Mouse (Mus musculus) induced T-regulatory cell, adult 2 months (primary cell): ENCODE measurements at regions not wholly inside any gene's neighbourhood (a gene's known extent, or its start where the extent isn't known, plus 50 kb on each side); places are given as distances from the start of the nearest gene placed in this dataset.
"Not testable (repeated sequence)": the region's sequence is repeated elsewhere in the genome, so short reads cannot be mapped to it uniquely, and the experiment has no call there.

ENCODE experiments used
- DNase-seq: peaks from one replicate; pipeline ENCODE4 v3.0.0-alpha.2; 2012; ENCODE audit warnings: low read depth

- DNase-seq: no peak
These were observed 274.1 kb downstream of the Rpia start for GRCm38 (mm10) chr6:70517932-70518331.

GRCm38 (mm10) chr6:70468623-70469479 lies 323.2 kb downstream of the Rpia start:
- peak; percentile 1 for DNase-seq

DNA sequence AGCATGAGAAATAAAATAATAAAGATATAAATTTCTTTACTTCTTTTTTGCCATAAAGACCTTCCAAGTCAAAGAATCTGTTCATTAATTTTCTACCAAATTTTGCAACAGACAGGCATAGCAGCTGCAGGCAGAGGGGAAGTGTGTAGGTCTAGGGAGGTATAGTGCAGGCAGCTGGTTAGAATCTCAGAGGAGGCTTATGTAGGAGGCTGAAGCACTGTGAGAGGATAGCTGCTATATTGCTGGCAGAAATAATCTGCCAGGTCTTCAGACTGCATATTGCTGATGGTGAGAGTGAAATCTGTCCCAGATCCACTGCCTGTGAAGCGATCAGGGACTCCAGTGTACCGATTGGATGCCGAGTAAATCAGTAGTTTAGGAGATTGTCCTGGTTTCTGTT lies 334.8 kb downstream of the Rpia start:
- DNase-seq: no peak

DNA sequence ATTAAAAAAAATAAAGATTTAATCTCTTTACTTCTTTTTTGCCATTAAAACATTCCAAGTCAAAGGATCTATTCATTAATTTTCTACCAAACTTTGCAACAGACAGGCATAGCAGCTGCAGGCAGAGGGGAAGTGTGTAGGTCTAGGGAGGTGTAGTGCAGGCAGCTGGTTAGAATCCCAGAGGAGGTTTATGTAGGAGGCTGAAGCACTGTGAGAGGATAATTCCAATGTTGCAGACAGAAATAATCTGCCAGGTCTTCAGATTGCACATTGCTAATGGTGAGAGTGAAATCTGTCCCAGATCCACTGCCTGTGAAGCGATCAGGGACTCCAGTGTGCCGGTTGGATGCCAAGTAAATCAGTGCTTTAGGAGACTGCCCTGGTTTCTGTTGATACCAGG lies 357.3 kb downstream of the Rpia start:
- not testable (repeated sequence) for DNase-seq

- not testable (repeated sequence) for DNase-seq
These were observed 385.7 kb downstream of the Rpia start for GRCm38 (mm10) chr6:70406290-70406689.

DNA sequence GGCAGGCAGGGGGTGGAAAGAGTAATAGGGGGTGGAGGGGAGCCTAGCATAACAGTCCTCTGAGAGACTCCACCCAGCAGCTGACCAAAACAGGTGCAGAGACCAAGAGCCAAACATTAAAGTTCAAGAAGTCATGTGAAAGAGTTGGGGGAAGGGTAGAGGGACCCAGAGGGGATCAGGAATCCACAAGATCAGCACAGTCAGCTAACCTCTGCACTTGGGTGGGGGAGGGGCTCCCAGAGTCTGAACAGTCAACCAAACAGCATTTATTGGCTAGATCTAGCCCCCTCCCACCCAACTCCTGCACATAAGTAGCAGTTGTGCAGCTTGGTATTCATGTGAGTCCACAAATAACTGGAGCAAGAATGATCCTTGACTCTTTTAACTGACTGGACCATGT lies 402.2 kb downstream of the Rpia start:
- not testable (repeated sequence) for DNase-seq

DNA sequence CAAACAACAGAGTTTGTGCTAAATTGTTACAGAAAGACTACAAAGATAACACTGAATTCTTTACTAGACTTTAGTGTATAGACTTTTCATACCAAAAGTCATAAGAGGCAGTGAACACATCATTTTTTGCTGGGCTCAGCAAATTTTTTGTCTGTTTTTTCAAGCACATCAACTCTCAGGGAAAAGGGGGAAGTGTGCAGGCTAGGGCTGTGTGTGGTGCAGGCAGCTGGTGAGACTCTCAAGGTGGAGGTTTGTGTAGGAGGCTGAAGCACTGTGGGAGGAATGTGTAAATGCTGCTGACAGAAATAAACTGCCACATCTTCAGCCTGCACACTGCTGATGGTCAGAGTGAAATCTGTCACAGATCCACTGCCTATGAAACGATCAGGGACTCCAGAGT lies 405.6 kb downstream of the Rpia start:
- DNase-seq: not testable (repeated sequence)

GRCm38 (mm10) chr6:70379339-70379738 lies 412.7 kb downstream of the Rpia start:
- not testable (repeated sequence) for DNase-seq

DNA sequence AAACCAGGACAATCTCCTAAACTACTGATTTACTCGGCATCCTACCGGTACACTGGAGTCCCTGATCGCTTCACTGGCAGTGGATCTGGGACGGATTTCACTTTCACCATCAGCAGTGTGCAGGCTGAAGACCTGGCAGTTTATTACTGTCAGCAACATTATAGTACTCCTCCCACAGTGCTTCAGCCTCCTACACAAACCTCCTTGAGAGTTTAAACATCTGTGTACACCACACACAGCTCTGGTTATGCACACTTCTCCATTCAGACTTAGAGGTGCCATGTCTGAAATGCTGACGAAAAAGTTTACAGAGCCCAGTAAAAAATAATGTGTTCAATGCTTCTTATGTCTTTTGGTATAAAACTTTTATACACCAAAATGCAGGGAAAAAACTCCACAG lies 420.2 kb downstream of the Rpia start:
- DNase-seq: not testable (repeated sequence)

DNA sequence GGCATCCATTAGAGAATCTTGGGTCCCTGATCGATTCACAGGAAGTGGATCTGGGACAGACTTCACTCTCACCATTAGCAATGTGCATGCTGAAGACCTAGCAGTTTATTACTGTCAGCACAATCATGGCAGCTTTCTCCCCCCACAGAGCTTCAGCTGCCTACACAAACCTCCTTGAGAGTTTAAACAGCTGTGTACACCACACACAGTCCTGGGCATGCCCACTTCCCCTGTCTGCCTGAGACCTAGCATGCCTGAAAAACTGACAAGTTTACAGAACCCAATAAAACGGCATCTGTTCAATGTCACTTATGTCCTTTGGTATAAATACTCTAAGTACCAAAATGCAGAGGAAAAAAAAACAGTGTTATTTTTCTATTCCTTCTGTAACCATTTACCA lies 435.7 kb downstream of the Rpia start:
- no peak for DNase-seq

- DNase-seq: peak; percentile 1
These were observed 449.9 kb downstream of the Rpia start for GRCm38 (mm10) chr6:70342147-70342546.

- not testable (repeated sequence) for DNase-seq
These were observed 451.3 kb downstream of the Rpia start for GRCm38 (mm10) chr6:70340691-70341090.

DNA sequence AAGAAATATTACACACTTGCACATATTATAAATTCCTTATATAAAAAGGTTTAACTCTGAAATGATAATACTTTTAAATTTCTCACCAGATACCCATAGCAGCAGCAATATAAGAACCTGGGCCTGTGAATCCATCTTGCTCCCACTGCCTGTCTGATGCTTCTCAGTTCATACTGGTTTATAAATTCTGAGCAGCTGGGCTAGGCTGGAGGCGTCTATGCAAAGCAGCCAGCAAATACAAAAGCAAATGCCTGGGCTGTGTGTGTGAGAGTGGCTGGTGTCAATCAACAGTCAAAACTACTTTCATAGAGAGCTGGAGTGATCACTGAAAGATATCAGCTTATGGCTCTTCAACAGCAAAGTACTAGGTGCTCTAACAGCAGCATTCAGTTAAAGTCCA lies 476.7 kb downstream of the Rpia start:
- no peak for DNase-seq

- not testable (repeated sequence) for DNase-seq
These were observed 477.4 kb downstream of the Rpia start for GRCm38 (mm10) chr6:70314667-70315066.

DNA sequence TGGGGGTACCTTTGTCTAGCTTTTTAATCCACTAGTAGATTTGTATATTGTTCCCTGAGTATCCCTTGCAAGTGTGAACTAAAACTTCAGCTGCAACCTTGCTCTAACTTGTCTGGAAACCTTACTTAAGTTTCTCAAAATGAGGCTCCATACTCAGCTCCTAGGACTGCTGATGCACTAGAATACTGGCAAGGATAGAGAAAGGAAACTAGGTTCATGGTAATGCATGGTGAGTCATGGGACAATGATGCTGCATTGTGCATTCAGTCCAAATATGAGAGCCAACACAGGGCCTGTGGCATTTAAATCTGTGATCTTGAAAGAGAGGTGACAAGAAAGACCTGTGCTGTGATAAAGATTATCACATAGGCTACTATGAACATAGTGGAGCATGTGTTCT lies 490.9 kb downstream of the Rpia start:
- not testable (repeated sequence) for DNase-seq

GRCm38 (mm10) chr6:70260227-70260626 lies 531.8 kb downstream of the Rpia start:
- not testable (repeated sequence) for DNase-seq

DNA sequence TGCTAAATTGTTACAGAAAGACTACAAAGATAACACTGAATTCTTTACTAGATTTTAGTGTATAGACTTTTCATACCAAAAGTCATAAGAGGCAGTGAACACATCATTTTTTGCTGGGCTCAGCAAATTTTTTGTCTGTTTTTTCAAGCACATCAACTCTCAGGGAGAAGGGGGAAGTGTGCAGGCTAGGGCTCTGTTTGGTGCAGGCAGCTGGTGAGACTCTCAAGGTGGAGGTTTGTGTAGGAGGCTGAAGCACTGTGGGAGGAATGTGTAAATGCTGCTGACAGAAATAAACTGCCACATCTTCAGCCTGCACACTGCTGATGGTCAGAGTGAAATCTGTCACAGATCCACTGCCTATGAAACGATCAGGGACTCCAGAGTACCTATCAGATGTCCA lies 551.9 kb downstream of the Rpia start:
- DNase-seq: not testable (repeated sequence)

DNA sequence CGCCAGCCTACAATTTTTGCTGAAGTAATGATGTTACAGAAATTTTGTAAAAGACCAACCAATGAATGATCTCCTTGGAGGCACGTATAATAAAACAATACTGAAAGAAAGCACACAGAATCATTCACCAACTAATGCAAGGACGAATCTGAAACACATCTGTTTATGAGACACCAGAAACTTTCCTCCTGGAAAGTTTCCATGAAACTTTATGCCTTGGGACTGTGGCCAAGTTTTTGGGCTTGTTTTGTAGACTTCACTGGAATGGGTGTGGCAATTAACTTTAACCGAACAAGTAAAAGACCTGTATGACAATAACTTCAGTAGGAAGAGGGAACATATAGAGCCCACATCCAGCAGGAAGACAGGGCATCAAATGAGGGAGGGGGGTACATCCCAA lies 564.9 kb downstream of the Rpia start:
- DNase-seq: no peak

- DNase-seq: not testable (repeated sequence)
These were observed 575.4 kb downstream of the Rpia start for GRCm38 (mm10) chr6:70216632-70217031.

GRCm38 (mm10) chr6:70215781-70216180 lies 576.3 kb downstream of the Rpia start:
- DNase-seq: not testable (repeated sequence)
